Mouse (Mus musculus): ENCODE data around the gene Ddah2. TPM values are rescaled to one million over a fixed set of nuclear protein-coding genes. Genes with fewer than 3 reads are reported as not detected.

Gene Ddah2
- polyA plus RNA-seq, 1 experiment from 2014 or later = 168 TPM

- H3K27ac ChIP-seq = no peak overlapping the region
- peaks cover 2% of the 10 kb centered on the region; the same call in 1 of the 2 replicates for H3K36me3 ChIP-seq
Observed at GRCm38 (mm10) chr17:35020551-35020950, 38.3 kb upstream of the Ddah2 start.

GRCm38 (mm10) chr17:35021163-35021808 lies 37.5 kb upstream of the Ddah2 start:
- ATAC-seq (replicated peaks; ENCODE audit: insufficient number of reproducible peaks, insufficient read depth, low FRiP score, low read depth) = peak; percentile 27
- Histone ChIP-seq H3K9me3 (replicated peaks) (no peaks in the 10 kb centered on the region), H3K27me3 (no peaks in the 10 kb centered on the region), H3K4me1 (replicated peaks) (peaks cover 35% of the 10 kb centered on the region), H3K27ac (peak overlapping the region; percentile 79), H3K36me3 (no peaks in the 10 kb centered on the region), H3K9ac (no peak overlapping the region), H3K4me3 (0 out of 2 replicates have a peak overlapping the region, but pooled peaks have one; percentile 6), H3K4me2 (peak overlapping the region; percentile 42)
- 10% methylated on average over 17 of the region's 17 CpGs for WGBS

More at GRCm38 (mm10) chr17:35020551-35020950, 38.3 kb upstream of the Ddah2 start:
- H3K27me3 ChIP-seq = no peaks in the 10 kb centered on the region
- no peak overlapping the region for H3K4me3 ChIP-seq
- no peak overlapping the region for H3K4me2 ChIP-seq
- peaks cover 41% of the 10 kb centered on the region for H3K4me1 ChIP-seq (replicated peaks)
- WGBS = 86% methylated on average over 8 of the region's 8 CpGs
- ATAC-seq (replicated peaks; ENCODE audit: insufficient number of reproducible peaks, insufficient read depth, low FRiP score, low read depth) = no peak
- no peak overlapping the region for H3K9ac ChIP-seq
- no peaks in the 10 kb centered on the region for H3K9me3 ChIP-seq (replicated peaks)

GRCm38 (mm10) chr17:35021842-35022477 lies 36.9 kb upstream of the Ddah2 start:
- Histone ChIP-seq H3K27me3 (no peaks in the 10 kb centered on the region), H3K36me3 (no peaks in the 10 kb centered on the region), H3K9me3 (replicated peaks) (no peaks in the 10 kb centered on the region), H3K4me2 (peak overlapping the region; percentile 42; the same call in 1 of the 2 replicates), H3K9ac (no peak overlapping the region), H3K4me3 (no peak overlapping the region), H3K27ac (peak overlapping the region; percentile 79), H3K4me1 (replicated peaks) (peaks cover 32% of the 10 kb centered on the region)
- 19% methylated on average over 6 of the region's 6 CpGs for WGBS
- ATAC-seq (replicated peaks; ENCODE audit: insufficient number of reproducible peaks, insufficient read depth, low FRiP score, low read depth) = peak; percentile 79

GRCm38 (mm10) chr17:35022541-35023060 lies 36.2 kb upstream of the Ddah2 start:
- Histone ChIP-seq H3K9me3 (replicated peaks) (no peaks in the 10 kb centered on the region), H3K4me1 (replicated peaks) (peaks cover 36% of the 10 kb centered on the region), H3K27ac (peak overlapping the region; percentile 79), H3K36me3 (no peaks in the 10 kb centered on the region), H3K4me3 (no peak overlapping the region), H3K27me3 (no peaks in the 10 kb centered on the region), H3K4me2 (no peak overlapping the region), H3K9ac (no peak overlapping the region)
- ATAC-seq (replicated peaks; ENCODE audit: insufficient number of reproducible peaks, insufficient read depth, low FRiP score, low read depth) = no peak
- WGBS = 89% methylated on average over 8 of the region's 8 CpGs

DNA sequence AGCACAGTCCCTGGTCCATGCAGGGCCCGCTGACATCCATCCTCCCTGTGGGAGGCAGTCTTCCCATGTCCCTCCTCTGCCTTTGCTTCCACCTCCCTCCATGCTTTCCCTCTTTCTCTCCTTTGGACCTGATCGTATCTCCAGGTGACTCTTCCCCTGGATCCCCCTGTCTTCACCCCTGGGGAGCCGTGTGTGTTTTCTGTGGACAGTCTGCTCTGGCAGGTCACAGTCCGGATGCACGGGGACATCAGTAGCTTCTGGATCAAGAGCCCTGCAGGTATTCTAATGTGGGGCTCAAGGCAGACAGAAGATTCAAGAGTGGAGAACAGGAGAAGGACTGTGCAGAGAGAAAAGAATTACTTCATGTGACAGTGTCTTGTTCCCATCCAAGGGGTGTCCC lies 35.6 kb upstream of the Ddah2 start:
- Histone ChIP-seq H3K27ac (peak overlapping the region; percentile 79; the same call in 1 of the 2 replicates), H3K36me3 (no peaks in the 10 kb centered on the region), H3K4me1 (replicated peaks) (peaks cover 39% of the 10 kb centered on the region), H3K9ac (no peak overlapping the region), H3K9me3 (replicated peaks) (no peaks in the 10 kb centered on the region), H3K27me3 (no peaks in the 10 kb centered on the region), H3K4me2 (no peak overlapping the region), H3K4me3 (no peak overlapping the region)
- WGBS = 83% methylated on average over 5 of the region's 5 CpGs
- ATAC-seq (replicated peaks; ENCODE audit: insufficient number of reproducible peaks, insufficient read depth, low FRiP score, low read depth) = no peak

- Histone ChIP-seq H3K4me1 (replicated peaks) (peaks cover 39% of the 10 kb centered on the region), H3K27me3 (no peaks in the 10 kb centered on the region), H3K36me3 (no peaks in the 10 kb centered on the region), H3K9me3 (replicated peaks) (no peaks in the 10 kb centered on the region), H3K4me2 (no peak overlapping the region), H3K4me3 (no peak overlapping the region), H3K27ac (0 out of 2 replicates have a peak overlapping the region, but pooled peaks have one; percentile 79), H3K9ac (no peak overlapping the region)
- no peak for ATAC-seq (replicated peaks; ENCODE audit: insufficient number of reproducible peaks, insufficient read depth, low FRiP score, low read depth)
- WGBS = 56% methylated on average over 4 of the region's 4 CpGs
Observed at GRCm38 (mm10) chr17:35023756-35024155, 35.1 kb upstream of the Ddah2 start.

DNA sequence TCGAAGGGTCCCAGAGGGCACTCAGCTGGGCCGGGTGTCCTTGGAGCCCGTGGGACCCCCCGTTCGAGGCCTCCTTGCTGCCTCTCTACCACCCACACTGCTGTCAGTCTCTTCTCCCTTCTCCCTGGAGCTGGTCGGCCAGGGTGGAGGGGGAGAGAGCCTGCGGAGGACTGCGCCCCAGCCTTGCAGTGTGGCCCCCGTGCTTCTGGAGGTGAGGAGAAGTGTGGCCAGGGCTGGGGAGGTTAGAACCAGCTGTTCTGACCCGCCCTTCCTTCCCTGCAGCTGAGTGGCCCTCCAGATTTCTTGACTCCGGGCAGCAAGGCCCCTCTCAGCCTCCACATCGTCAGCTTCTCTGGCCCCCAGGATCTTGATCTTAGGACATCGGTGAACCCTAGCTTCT lies 34.6 kb upstream of the Ddah2 start:
- no peaks in the 10 kb centered on the region for H3K36me3 ChIP-seq
- peaks cover 39% of the 10 kb centered on the region for H3K4me1 ChIP-seq (replicated peaks)
- no peaks in the 10 kb centered on the region for H3K27me3 ChIP-seq
- whole genome bisulfite sequencing = 62% methylated on average over 13 of the region's 13 CpGs
- no peaks in the 10 kb centered on the region for H3K9me3 ChIP-seq (replicated peaks)
- no peak for ATAC-seq (replicated peaks; ENCODE audit: insufficient number of reproducible peaks, insufficient read depth, low FRiP score, low read depth)
- peak overlapping the region; percentile 12; the same call in 1 of the 2 replicates for H3K9ac ChIP-seq
- H3K27ac ChIP-seq = 0 out of 2 replicates have a peak overlapping the region, but pooled peaks have one; percentile 28
- no peak overlapping the region for H3K4me3 ChIP-seq
- H3K4me2 ChIP-seq = no peak overlapping the region

DNA sequence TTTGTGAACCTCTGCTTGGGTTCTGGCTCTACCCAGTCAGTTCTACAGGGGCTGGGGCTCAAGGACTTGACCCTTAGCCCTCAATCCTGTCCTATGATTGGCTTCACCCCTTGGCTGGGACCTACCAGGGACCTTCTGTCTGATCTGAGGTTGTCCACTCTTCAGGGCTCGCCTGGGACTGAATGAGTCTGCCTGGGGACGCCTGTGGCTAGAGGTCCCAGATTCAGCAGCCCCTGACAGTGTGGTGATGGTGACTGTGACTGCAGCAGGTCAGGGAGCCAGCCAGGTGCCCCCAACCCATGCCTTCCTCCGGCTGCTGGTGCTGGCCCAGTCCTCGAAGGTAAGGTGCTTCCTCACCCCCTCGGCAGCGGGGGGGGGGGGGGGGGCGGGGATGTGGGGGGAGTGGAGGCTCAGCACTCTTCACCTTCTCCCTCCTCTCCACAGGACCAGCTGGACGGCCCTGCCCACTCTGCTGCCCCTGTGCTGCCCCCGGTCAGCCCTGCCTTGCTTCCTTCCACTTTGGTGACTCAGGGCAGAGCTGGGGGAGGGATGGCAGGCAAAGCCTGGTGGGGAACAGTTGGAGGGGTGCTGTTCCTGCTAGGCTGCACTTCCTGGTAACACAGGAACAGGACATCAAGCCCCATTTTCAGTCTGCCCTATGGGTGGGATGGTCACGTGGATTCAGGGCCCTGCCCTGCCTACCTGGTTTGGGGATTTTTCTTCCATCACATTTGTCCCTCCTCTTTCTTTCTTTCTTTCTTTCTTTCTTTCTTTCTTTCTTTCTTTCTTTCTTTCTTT lies 33.9 kb upstream of the Ddah2 start:
- H3K4me2 ChIP-seq = no peak overlapping the region
- H3K27me3 ChIP-seq = no peaks in the 10 kb centered on the region; the same call in 1 of the 2 replicates
- H3K9me3 ChIP-seq (replicated peaks) = no peaks in the 10 kb centered on the region
- WGBS = 50% methylated on average over 8 of the region's 10 CpGs
- ATAC-seq (replicated peaks; ENCODE audit: insufficient number of reproducible peaks, insufficient read depth, low FRiP score, low read depth) = no peak
- no peak overlapping the region for H3K27ac ChIP-seq
- no peaks in the 10 kb centered on the region for H3K36me3 ChIP-seq
- no peak overlapping the region for H3K4me3 ChIP-seq
- H3K9ac ChIP-seq = 0 out of 2 replicates have a peak overlapping the region, but pooled peaks have one; percentile 12
- peaks cover 42% of the 10 kb centered on the region for H3K4me1 ChIP-seq (replicated peaks)

DNA sequence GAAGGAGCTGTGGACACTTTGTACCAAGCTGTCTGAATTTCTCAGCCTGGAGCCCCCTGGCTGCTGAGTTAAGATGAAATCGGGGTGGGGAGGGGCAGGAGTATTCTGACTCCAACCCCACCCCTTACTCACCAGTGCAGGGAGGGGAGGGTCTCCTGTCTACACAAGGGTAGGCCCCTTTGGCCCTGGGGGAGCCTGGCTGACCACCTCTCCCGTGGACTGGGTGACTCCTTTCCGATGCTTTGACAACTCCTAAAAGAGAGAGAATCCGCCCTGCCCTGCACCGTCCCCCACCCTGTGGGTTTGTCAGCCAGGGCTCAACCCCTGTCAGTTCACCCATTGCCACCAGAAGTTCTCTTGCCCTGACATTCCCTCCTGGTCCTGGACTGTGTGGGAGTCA lies 32.6 kb upstream of the Ddah2 start:
- no peak overlapping the region for H3K9ac ChIP-seq
- no peak overlapping the region for H3K4me3 ChIP-seq
- H3K27ac ChIP-seq = no peak overlapping the region
- WGBS = 73% methylated on average over 5 of the region's 5 CpGs
- no peak for ATAC-seq (replicated peaks; ENCODE audit: insufficient number of reproducible peaks, insufficient read depth, low FRiP score, low read depth)
- H3K4me2 ChIP-seq = no peak overlapping the region
- H3K27me3 ChIP-seq = no peaks in the 10 kb centered on the region; the same call in 1 of the 2 replicates
- peaks cover 39% of the 10 kb centered on the region for H3K4me1 ChIP-seq (replicated peaks)
- H3K36me3 ChIP-seq = no peaks in the 10 kb centered on the region
- H3K9me3 ChIP-seq (replicated peaks) = no peaks in the 10 kb centered on the region

DNA sequence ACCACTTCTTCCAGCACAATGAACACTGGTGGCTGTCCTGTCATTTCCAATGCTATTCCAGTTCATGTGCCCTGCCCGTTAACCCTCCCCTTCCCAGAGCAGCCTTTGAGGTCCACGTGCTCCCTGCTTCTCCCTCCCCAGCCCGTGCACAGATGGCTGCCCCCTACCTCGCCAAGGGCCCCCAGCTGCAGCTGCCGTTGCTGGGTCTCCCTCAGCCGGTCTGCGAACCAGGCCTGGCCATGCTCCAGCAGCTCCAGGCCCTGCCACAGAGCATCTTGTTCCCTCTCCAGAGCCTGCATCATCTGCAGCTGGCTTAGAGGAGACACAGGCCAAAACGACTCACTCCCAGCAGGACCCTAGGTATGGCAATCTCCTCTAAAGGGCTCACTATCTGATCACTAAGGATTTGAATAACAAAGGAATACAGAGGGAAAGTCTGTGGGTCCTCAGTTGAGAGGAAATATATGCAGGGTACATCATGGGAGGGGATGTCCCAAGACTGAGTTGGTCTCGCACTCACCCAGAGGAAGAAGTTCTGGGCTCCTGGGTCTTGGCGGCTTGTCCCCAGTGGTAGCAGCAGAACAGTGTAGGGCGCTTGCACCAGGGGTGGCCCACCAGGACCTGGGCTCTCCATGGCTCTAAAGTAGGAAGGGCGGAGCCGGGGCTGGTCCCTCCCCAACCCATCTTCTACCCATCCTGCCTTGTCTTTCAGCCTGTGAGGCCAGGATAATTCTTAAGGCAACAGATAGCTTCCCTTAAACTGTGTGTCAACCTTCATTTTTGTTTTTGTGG lies 31.4 kb upstream of the Ddah2 start, which contains the start of gene Sapcd1:
Sapcd1 (minus strand) TSS at position 740 of the 792 bp plus-strand sequence.
- no peak for ATAC-seq (replicated peaks; ENCODE audit: insufficient number of reproducible peaks, insufficient read depth, low FRiP score, low read depth)
- 36% methylated on average over 13 of the region's 13 CpGs for WGBS
- Histone ChIP-seq H3K4me3 (no peak within 1 kb of the TSS), H3K36me3 (no peaks in the 10 kb centered on the region), H3K27me3 (no peaks in the 10 kb centered on the region; the same call in 1 of the 2 replicates), H3K4me1 (replicated peaks) (peaks cover 35% of the 10 kb centered on the region), H3K9me3 (replicated peaks) (no peaks in the 10 kb centered on the region), H3K4me2 (0 out of 2 replicates have a peak within 1 kb of the TSS, but pooled peaks have one; percentile 22), H3K9ac (no peak within 1 kb of the TSS), H3K27ac (0 out of 2 replicates have a peak within 1 kb of the TSS, but pooled peaks have one; percentile 26)

All from heart, embryonic 15.5 days (tissue).